Mouse (Mus musculus) G1E (cell line): ENCODE data around the gene Grm5.

Source experiments
- CTCF ChIP-seq: IDR thresholded peaks from 2 replicates; pipeline ENCODE4 v1.5.1; 2012; ENCODE audit warnings: low read depth, low read length, inconsistent platforms, mixed read lengths
- GATA1 ChIP-seq: IDR thresholded peaks from 2 replicates; pipeline ENCODE4 v1.6.1; 2012; ENCODE audit warnings: borderline replicate concordance, low read length, inconsistent platforms, mixed read lengths
- GATA2 ChIP-seq: IDR thresholded peaks from 2 replicates; pipeline ENCODE4 v1.6.1; 2012; ENCODE audit warnings: low read depth, low read length, inconsistent platforms, borderline replicate concordance
- POLR2AphosphoS5 ChIP-seq: IDR thresholded peaks from 2 replicates; pipeline ENCODE4 v1.6.1; 2012; ENCODE audit warnings: low read depth, low read length, inconsistent platforms; ENCODE audit not compliant: insufficient replicate concordance
- TAL1 ChIP-seq: conservative IDR thresholded peaks from 2 replicates; pipeline ENCODE4 v1.6.1; 2012; ENCODE audit warnings: low read depth, low read length, inconsistent platforms, mixed read lengths

DNA sequence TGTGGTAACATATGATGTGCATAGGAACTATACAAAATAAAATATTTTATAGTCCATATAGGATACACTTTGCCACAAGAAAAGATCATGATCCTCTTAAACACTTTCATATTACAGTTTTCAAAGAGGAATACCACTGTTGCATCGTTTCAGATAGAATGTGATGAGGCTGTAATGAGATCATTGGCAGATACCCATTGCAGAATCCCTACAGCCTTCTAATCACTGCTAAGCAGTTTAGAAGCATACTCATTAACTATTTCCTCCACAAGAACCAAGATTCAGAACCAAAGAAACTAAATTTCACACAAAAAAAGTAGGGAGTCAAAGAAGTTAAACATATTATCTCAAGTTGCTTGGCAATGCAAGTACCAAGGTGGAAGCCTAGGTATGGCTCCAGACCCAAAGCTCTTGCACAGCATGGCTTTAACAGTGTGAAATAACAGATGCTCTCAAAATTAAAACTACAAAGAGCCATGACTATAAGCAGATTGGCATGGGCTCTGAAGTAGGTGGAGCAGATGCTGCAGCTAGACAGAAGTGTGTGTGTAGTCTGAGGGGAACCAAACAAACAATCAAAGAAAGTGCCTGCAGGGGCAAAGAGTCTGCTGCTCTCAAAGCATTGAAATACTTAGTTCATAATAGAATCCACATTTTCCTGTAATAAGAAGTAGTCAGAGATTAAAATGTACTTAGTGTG is 575.7 kb downstream of the Grm5 start:
- TF ChIP-seq CTCF: no peak
- TF ChIP-seq GATA2: no peak
- no peak for TF ChIP-seq GATA1
- TF ChIP-seq TAL1: no peak
- TF ChIP-seq POLR2AphosphoS5: no peak
